Mouse (Mus musculus) heart, adult 9 months (tissue): Measurements from ENCODE around the gene Serpina3f.

Experiments
- DNase-seq, 2 experiments: peaks; one replicate each; pipeline ENCODE4 v3.0.0; 2022; ENCODE audit warnings: low spot score in 2 of 2

Gene Serpina3f

DNA sequence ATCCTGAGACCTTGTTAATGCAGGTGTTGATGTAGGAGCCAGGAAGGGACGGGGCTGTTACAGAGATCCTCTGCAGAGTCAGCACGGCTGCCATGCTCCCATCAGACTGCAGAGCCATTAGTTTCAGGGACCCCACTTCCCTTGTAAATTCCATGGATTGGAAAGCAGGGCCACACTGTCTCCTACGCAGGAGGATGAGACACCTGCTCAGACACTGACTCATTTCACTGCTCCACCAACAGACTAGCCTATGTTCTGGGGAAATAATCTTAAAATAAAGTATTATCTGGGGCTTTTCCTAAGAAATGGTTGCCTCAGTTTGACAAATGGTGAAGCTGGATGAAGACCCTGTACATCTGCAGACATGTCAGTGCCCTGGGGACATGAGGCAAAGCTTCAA, 33.9 kb downstream of the Serpina3f start:
- DNase-seq: no peak

GRCm38 (mm10) chr12:104261041-104261440, 46.7 kb downstream of the Serpina3f start:
- no peak for DNase-seq

DNA sequence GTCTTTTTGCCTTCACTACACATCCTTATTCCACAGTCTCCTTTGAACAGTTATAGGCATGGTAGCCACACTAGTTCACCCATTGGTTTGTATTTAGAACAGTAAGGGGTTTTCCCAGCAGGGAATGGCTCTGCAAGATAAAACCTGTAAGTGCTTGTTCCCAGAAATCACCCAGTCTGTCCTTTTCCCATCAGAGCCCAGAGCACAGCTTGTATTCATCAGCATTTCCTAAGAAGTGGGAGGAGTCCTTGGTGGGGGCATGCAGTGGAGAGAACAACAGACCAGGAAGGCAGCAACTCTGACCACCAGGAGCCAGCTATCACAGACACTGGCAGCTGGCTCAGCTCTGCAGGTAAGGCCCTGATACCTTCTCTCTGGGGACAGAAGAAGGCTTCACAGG, 48.5 kb downstream of the Serpina3f start, which contains the start of gene Serpina3i:
TSS of gene Serpina3i (plus strand) at position 260 of the 400 bp plus-strand sequence.
- peak in 1 of 2 experiments; percentile 20 for DNase-seq

GRCm38 (mm10) chr12:104266374-104266773, 52.0 kb downstream of the Serpina3f start:
- no peak for DNase-seq
